Mouse (Mus musculus): ENCODE measurements around the gene Mrpl40. TPM values are rescaled to one million over a fixed set of nuclear protein-coding genes. Genes with fewer than 3 reads are reported as not detected.

Gene Mrpl40
- polyA plus RNA-seq, 1 experiment from 2014 or later: 97.9 TPM

Other genes starting within 250 kb of the Mrpl40 start
- 39.0 and 42.7 TPM in 2 replicates for gene Sept5, start 246.9 kb downstream of the Mrpl40 start, polyA plus RNA-seq (2015; fragmentation: Nextera tagmentation; extraction: Ambion mirVana)
- gene Cldn5, start 100.0 kb downstream of the Mrpl40 start, polyA plus RNA-seq (2015; fragmentation: Nextera tagmentation; extraction: Ambion mirVana): 26.2 and 28.7 TPM in 2 replicates
- 69.1 and 74.8 TPM in 2 replicates for gene Ufd1, start 65.1 kb downstream of the Mrpl40 start, polyA plus RNA-seq (2015; fragmentation: Nextera tagmentation; extraction: Ambion mirVana)
- gene Cdc45, start 64.9 kb downstream of the Mrpl40 start, polyA plus RNA-seq (2015; fragmentation: Nextera tagmentation; extraction: Ambion mirVana): 37.2 and 39.3 TPM in 2 replicates
- gene 2510002D24Rik, start 40.3 kb downstream of the Mrpl40 start, polyA plus RNA-seq (2015; fragmentation: Nextera tagmentation; extraction: Ambion mirVana): 38.6 and 53.7 TPM in 2 replicates
- gene Gm28539, start 40.3 kb downstream of the Mrpl40 start, polyA plus RNA-seq (2015; fragmentation: Nextera tagmentation; extraction: Ambion mirVana): not detected in 2 replicates
- gene Hira, start 175 bp upstream of the Mrpl40 start, polyA plus RNA-seq (2015; fragmentation: Nextera tagmentation; extraction: Ambion mirVana): 12.3 and 12.4 TPM in 2 replicates